In genomic region chr9:66988888-66989414, GRCm38 (mm10) we compare ENCODE assay signal across 8 mouse cellular contexts. TPM values are rescaled to one million over a fixed set of nuclear protein-coding genes. Genes with fewer than 3 reads are reported as not detected.
DNase-seq lines count a peak whose midpoint lies in the region; ATAC-seq lines count a peak whose summit lies in the region.

No protein-coding gene starts in this region.

- H3K9me3 ChIP-seq in embryonic facial prominence, embryonic 14.5 days (ENCODE audit: control insufficient read depth, low read length): no peaks in the 10 kb centered on the region
- no peaks in the 10 kb centered on the region for H3K9me3 ChIP-seq in hindbrain, embryonic 10.5 days

- ATAC-seq in embryonic facial prominence, embryonic 14.5 days (ENCODE audit: low read depth): peak; percentile 77

- no peak overlapping the region for H3K9ac ChIP-seq in embryonic facial prominence, embryonic 14.5 days (ENCODE audit: low read depth, low read length)

- no peak overlapping the region for H3K4me2 ChIP-seq in embryonic facial prominence, embryonic 14.5 days (ENCODE audit: low read depth, low read length)

- no peak overlapping the region for H3K4me3 ChIP-seq in embryonic facial prominence, embryonic 14.5 days (ENCODE audit: low read depth, low read length)
- no peak overlapping the region for H3K4me3 ChIP-seq in hindbrain, embryonic 10.5 days

- no peaks in the 10 kb centered on the region for H3K36me3 ChIP-seq in embryonic facial prominence, embryonic 14.5 days (ENCODE audit: control insufficient read depth, insufficient read depth, low read length)
- no peaks in the 10 kb centered on the region for H3K36me3 ChIP-seq in hindbrain, embryonic 10.5 days

- peak; percentile 31 for DNase-seq in heart, adult 8-10 months (ENCODE audit: low spot score)
- no peak for DNase-seq in heart, postnatal 36 days
- DNase-seq in embryonic facial prominence, embryonic 14.5 days (ENCODE audit: low spot score): peak; percentile 91
- DNase-seq in kidney, adult 9 months: peak; percentile 60
- peak; percentile 86 for DNase-seq in lung, postnatal 10 days
- no peak for DNase-seq in cerebellum, adult 18-20 months
- DNase-seq in frontal cortex, postnatal 10 days (ENCODE audit: low spot score in 2 of 2): no peak
- DNase-seq in hindbrain, embryonic 10.5 days (ENCODE audit: low spot score): no peak

- intact Hi-C loops in heart, postnatal 36 days (cut with DNase I): no loop called here

- peaks cover 30% of the 10 kb centered on the region for H3K4me1 ChIP-seq in embryonic facial prominence, embryonic 14.5 days (ENCODE audit: control insufficient read depth, insufficient read depth, low read length)
- H3K4me1 ChIP-seq in hindbrain, embryonic 10.5 days (replicated peaks): peaks cover 27% of the 10 kb centered on the region

- 21% methylated on average over 6 of the region's 6 CpGs for WGBS in embryonic facial prominence, embryonic 14.5 days
- WGBS in hindbrain, embryonic 10.5 days: 56% methylated on average over 6 of the region's 6 CpGs

- peak overlapping the region; percentile 87 for H3K27ac ChIP-seq in embryonic facial prominence, embryonic 14.5 days (replicated peaks; ENCODE audit: low read depth, low read length)
- no peak overlapping the region for H3K27ac ChIP-seq in hindbrain, embryonic 10.5 days

- H3K27me3 ChIP-seq in embryonic facial prominence, embryonic 14.5 days (replicated peaks; ENCODE audit: control insufficient read depth, insufficient read depth, low read length): no peaks in the 10 kb centered on the region
- H3K27me3 ChIP-seq in hindbrain, embryonic 10.5 days (ENCODE audit: insufficient read depth, poor library complexity, severe bottlenecking): no peaks in the 10 kb centered on the region

RNA-seq across cellular contexts. Expression of gene Lactb, which starts 13.7 kb away (rescaled TPM):
- 10 to 100 TPM; 22.8 to 26.6 (median 23.5) TPM for total RNA-seq in heart, adult 8-10 months (2022)
- total RNA-seq in heart, postnatal 36 days (2021): 10 to 100 TPM; 21.5 to 23.9 TPM
- polyA plus RNA-seq in embryonic facial prominence, embryonic 14.5 days (2014; fragmentation: Nextera tagmentation; extraction: Ambion mirVana): 8.9 and 9.8 TPM in 2 replicates
- polyA plus RNA-seq in hindbrain, embryonic 10.5 days (2016; fragmentation: Nextera tagmentation; extraction: Ambion mirVana): 8.6 and 9.4 TPM in 2 replicates

RNA-seq across cellular contexts. Expression of gene Rps27l, which starts 43.1 kb away (rescaled TPM):
- 100 to 1,000 TPM; 151 to 173 (median 164) TPM for total RNA-seq in heart, adult 8-10 months (2022)
- 100 to 1,000 TPM; 175 to 183 TPM for total RNA-seq in heart, postnatal 36 days (2021)
- polyA plus RNA-seq in embryonic facial prominence, embryonic 14.5 days (2014; fragmentation: Nextera tagmentation; extraction: Ambion mirVana): 577 and 678 TPM in 2 replicates
- polyA plus RNA-seq in hindbrain, embryonic 10.5 days (2016; fragmentation: Nextera tagmentation; extraction: Ambion mirVana): 708 and 733 TPM in 2 replicates

Comparison
In these comparisons a context has a peak if more than half of its experiments do, and no peak if none do; other contexts are left out.
1. DNase-seq: peak in heart, adult 8-10 months (single experiment), embryonic facial prominence, embryonic 14.5 days (single experiment), kidney, adult 9 months (single experiment) and lung, postnatal 10 days (single experiment); none in heart, postnatal 36 days (0 of 2), cerebellum, adult 18-20 months (0 of 2), frontal cortex, postnatal 10 days (0 of 2) and hindbrain, embryonic 10.5 days (single experiment).